Mouse (Mus musculus): ENCODE measurements around the gene Spag9.

GRCm38 (mm10) chr11:94134076-94134838 lies 138.4 kb downstream of the Spag9 start:
- TF ChIP-seq CTCF (IDR thresholded peaks at IDR 0.05; ENCODE audit: low read depth, low read length) (no peak), POLR2A (IDR thresholded peaks at IDR 0.05; ENCODE audit: insufficient read depth, low read length) (no peak)

All from ES-Bruce4 (cell line).